Mouse (Mus musculus): ENCODE data around the gene Gm49450.
"Not testable (repeated sequence)": the region's sequence is repeated elsewhere in the genome, so short reads cannot be mapped to it uniquely, and the experiment has no call there.

Gm49450 gene

DNA sequence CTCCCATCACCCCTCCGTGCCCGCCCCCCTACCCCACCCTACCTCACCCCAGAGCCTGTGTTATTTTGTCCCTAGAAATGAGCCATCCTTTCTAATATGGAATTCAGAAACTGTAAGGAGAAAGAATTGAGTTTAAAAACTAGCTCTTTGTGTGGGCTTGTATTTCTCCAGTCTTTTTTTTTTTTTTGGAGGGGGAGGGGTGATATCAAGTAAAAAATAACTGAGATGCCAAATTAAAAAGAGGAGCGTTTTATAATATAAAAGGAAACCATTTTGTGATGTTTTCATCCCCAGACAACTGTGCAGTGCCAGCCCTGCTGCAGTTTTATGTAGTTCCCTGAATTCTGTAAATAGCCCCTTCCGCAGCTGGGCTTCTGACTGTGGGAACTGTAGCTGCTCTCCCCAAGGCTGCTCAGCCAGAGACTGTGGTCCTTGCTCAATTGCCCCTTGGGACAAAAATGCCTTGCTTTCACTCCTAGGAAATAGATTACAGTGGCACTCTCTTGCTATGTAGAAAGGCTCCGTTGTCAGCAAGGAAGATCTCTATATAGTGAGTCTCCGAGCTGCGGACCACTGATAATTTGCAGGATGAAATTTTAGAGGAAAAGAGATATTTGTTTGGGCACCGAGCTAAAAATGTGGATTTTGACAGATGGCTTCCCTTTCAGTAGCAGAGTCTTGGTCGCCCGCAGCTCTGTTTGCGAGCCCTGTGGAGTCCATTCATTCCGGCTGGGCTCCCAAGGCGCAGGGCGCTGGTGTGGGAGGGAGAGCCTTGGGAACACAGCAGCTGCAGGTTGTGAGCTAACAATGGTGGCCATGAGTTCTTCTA, 1.3 kb upstream of the Gm49450 start:
- no peak for DNase-seq (ENCODE audit: low spot score)

DNA sequence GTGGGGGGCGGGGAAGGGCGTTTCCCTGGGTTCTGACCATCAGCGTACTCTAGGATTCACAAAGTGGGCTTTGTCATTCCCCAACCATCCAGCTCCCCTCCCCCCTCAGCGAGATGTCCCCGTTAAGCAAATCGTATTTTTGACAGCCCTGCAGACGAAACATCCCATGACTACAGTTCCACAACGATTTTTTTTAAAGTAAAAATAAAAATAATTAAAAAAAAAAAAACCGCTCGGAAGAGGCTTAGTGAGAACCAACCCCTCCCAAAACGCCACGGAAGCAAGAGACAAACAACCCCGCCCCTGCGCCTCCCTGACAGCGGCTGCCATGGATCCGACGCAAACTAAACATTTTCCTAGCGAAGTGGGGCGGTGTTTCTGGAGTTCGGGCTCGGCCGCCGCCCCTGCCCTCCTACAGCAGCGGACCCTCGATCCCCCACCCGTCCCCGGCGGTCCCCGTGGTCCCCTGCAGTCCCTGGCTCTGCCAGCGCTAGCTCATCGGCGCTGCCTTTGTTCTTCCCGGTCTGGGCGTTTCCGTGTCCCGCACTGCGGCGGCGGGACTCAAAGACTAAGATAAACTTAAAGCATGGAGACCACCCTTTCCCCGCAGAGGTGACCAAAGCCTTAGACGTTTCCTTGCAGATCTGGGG, 475 bp downstream of the Gm49450 start:
- DNase-seq (ENCODE audit: low spot score): peak; percentile 83

DNA sequence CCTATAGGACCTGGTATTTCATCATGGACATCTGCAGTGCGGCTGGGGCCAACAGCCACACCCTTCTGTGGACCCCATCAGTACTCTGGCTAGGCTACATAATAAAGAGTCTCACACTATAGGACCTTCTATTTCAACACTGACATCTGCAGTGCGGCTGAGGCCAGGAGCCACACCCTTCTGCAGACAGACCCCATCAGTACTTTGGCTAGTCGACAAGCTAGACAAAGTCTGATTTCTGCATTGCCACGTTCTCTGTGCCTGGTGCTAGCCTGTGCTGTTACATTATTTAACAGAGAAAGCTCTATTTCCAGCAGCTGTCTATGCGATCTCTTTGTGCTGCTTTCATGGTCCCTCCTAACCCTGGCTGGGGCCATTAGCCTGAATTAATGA, 1.3 kb downstream of the Gm49450 start:
- DNase-seq (ENCODE audit: low spot score): no peak

- not testable (repeated sequence) for DNase-seq (ENCODE audit: low spot score)
These were observed 2.0 kb downstream of the Gm49450 start for GRCm38 (mm10) chr15:98951122-98952062.

DNA sequence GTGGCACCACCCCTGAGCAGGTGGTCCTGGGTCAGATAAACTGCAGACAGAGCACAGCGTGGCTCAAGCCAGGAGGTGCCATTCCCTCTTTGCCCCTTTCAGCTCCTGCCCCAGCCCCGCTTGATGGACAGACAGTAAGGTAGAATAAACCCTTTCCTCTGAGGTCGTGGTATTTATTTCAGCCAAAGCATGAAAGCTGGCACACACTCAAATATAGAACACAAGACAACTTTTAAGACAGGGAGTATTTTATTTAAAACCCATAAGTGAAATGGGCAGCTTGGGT, 3.8 kb downstream of the Gm49450 start:
- DNase-seq (ENCODE audit: low spot score): no peak

DNA sequence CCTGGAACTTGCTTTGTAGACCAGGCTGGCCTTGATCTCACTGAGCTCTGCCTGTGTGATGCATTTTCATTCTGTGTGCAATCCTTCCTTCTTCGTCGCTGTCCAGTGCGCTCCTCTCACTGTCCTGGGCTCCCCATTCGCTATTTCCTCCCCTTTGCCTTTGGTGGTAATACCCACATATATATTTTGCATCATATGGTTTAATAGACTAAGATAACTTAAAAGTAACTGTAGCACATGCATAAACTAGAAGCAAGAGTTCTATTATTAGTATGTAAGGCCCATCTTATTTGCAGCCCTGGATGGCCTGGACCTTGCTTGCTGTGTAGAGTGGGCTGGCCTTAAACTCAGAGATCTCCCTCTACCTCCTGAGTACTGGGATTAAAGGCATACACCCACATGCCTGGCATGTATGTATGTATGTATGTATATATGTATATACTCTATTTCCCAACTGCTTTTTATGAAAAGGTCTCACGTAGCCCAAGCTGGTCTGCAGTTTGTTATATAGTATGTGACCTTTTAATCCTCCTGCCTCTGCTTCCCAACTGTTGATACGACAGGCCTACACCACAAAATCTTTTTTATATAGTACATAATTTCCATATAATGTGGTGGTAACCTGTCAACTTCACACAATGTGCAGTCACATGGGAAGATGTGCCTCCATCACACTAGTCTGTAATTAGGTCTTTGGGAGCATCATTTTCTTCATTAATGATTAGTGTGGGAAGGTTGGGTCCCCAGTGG, 4.3 kb downstream of the Gm49450 start:
- no peak for DNase-seq (ENCODE audit: low spot score)

- DNase-seq (ENCODE audit: low spot score): no peak
These were observed 5.0 kb downstream of the Gm49450 start for GRCm38 (mm10) chr15:98948382-98948781.

- peak; percentile 57 for DNase-seq (ENCODE audit: low spot score)
These were observed 5.5 kb downstream of the Gm49450 start for GRCm38 (mm10) chr15:98947884-98948283.

GRCm38 (mm10) chr15:98943133-98943532, 10.2 kb downstream of the Gm49450 start:
- DNase-seq (ENCODE audit: low spot score): no peak

DNA sequence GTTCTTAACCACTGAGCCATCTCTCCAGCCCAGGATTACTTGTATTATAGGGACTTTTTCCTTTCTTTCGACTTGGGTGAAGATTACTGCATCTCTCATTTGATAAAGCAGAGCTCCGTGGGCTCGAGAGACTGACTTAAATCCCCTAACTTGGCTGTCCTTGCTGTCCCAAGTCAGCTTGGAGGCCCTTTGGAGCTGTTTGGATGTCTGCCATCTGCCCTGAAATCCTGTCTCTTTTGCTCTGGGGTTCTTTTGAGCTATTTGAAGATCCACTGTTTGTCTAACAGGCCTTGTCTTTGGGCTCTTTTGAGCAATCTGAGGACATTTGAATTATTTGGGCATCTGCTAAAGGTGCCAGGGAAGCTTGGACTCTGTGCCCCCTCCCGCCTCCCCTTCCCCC, 11.3 kb downstream of the Gm49450 start:
- no peak for DNase-seq (ENCODE audit: low spot score)

DNA sequence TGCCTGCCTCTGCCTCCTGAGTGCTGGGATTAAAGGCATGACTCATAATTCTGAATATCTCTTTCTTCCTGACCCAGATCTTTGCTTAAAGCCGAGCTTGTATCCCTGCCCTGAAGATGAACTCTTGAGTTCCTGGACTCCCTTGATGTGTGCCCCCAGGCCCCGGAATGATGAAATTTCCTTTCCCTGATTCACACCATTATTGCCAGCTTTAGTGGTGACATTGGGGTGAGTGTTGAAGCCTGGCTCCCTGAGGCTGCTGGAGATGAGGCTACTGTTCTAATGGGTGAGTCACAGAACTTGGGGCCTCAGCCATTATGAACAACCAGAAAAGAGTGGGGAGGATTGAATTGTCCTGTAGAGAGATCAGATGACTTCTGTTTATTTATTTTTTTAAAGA, 11.8 kb downstream of the Gm49450 start:
- DNase-seq (ENCODE audit: low spot score): no peak

GRCm38 (mm10) chr15:98940816-98941215, 12.5 kb downstream of the Gm49450 start:
- no peak for DNase-seq (ENCODE audit: low spot score)

DNA sequence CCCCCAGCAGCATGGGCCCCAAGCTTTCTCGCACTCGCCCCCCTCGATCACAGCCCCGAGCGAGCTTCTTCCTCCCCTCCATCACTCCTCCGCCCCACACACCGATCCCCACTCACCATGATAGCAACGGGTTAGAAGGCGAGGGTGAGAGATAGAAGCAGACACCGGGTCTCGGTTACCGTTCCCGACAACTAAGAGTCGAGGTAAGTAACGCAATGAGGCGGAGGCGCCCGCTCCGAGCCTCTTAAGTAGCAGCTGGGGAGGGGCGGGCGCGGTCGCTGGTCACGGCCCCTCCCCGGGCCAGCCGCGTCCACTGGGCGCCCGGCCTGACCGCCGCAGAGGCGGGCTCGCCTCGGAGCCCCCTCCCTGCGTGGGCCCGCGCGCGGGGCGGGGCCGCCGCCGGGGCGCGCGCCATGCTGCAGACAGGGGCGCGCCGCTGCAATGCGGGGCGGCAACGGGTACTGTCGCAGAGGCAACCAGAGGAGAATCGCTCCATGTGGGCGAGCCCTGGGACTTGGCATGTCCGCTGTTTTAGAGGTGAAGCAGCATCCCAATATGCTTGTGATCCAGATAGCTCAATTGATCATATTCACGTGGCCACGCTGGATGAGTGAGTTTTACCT, 19.0 kb downstream of the Gm49450 start, which contains the start of gene Tuba1b:
Tuba1b (minus strand) TSS at position 349 of the 623 bp plus-strand sequence.
- peak; percentile 94 for DNase-seq (ENCODE audit: low spot score)

DNA sequence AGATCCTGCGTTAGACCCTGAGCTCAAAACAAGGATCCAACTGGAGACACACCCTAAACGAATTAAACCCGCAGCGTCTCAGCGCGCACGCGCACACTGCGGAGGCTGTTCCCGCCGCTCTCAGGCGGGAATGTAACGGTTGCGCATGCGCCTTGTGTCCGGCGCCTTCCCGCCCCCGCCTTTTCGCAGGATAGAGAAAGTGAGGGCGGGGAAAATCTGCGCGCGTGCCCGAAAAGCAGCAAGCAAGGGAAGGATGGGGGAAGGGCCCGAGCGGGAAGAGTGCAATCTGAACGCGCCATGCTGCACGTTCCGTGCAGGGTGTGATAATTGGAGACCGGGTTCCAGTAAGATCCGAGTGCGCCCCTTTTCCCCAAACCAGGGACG, 19.5 kb downstream of the Gm49450 start:
- DNase-seq (ENCODE audit: low spot score): peak; percentile 97

- DNase-seq (ENCODE audit: low spot score): not testable (repeated sequence)
These were observed 20.2 kb downstream of the Gm49450 start for GRCm38 (mm10) chr15:98933004-98933671.

DNA sequence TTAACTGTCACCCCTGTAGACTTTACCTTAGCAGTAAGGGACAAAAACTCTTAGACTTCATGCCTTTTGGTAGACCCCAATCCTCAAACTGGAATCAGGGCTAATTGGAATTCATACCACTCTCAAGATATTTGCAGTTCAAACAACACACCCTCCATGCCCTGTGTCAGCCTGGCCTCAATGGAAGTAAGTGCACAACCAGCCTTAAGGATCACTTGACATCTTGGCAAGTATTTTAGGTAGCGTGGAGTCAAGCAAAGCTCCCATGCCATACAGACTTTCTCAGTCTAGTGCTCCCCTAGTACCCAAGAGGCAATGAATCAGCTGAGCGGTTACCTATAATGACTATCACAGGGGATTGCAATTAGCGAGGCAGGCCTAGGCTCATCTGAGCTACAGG, 22.4 kb downstream of the Gm49450 start:
- DNase-seq (ENCODE audit: low spot score): no peak

DNA sequence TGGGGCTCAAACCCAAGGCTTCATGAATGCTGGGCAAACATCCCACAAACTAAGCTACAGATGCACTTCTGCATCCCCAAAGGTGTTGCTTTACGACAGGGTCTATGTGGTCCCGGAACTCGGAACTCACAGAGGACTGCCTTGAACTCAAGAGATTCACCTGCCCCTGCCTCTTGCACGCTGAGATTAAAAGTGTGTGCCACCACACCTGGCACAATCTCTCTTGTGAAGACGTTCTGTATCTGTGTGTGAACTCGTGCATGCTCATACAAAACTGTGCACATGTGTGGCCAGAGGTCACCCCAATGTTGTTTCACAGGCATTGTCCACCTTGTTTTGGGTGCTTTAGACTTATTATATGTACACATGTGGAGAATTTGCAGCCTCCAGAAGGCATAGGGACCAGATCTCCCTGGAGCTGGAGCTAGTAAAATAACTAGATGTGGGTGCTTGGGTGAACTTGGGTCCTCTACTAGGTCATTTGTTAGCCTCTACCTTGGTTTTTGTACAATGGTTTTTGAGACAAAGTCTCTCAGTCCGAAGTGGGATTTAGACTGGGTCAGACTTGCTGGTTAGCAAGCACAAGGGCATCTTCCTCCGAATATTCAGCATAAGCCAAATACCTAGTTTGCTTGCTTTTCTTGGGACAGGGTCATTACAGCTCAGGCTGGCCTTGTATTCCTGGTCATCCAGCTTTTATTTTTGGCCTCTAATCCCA, 23.2 kb downstream of the Gm49450 start:
- no peak for DNase-seq (ENCODE audit: low spot score)

- peak; percentile 77 for DNase-seq (ENCODE audit: low spot score)
These were observed 24.6 kb downstream of the Gm49450 start for GRCm38 (mm10) chr15:98928598-98929240.

DNA sequence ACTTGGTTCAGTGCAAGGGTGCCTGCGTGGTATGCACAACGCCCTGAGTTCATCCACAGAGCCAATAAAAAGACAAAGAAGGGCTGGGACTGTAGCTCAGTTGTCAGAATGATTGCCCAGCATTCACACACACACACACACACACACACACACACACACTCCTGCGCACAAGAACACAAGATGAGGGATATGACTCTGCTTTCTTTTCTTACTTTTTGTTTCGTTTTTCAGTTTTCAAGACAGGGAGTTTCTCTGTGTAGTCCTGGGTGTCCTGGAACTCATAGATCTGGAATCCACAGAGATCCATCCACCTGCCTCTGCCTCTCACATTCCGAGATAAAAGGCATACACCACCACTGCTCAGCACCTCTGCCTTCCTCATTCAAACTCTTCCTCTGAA, 25.8 kb downstream of the Gm49450 start:
- no peak for DNase-seq (ENCODE audit: low spot score)

DNA sequence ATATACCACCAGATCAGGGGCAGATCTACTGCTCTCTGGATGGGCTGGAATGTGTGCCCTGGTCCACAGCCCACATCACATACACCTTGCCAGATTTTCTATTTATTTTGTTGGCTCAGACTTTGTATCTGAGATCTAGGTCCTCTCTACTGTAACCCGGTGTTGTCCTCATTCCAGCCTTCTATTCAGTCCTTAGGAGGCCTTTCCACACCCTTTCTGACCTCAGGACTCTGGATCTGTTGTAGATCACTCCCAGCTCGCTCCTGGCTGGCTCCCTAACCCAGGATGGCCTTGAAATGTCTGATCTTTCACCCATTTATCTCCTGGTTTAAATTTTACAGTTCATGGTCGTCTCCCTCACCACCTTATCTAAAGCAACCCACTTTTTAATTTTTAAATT, 28.7 kb downstream of the Gm49450 start:
- no peak for DNase-seq (ENCODE audit: low spot score)

Measured in testis, postnatal 10 days (tissue).